Mouse (Mus musculus) spleen, adult 18-20 months (tissue): Measurements from ENCODE around the gene Fxyd3.
A peak's percentile ranks its signal among the peaks of the same experiment; 100 is the strongest.

Experiments used
- DNase-seq, 2 experiments: peaks; one replicate each; pipeline ENCODE4 v3.0.0; 2022; ENCODE audit warnings: mixed read lengths in 2 of 2

Fxyd3 gene

GRCm38 (mm10) chr7:31070324-31070723 lies 6.2 kb downstream of the Fxyd3 start:
- no peak for DNase-seq

GRCm38 (mm10) chr7:31069491-31069890 lies 7.0 kb downstream of the Fxyd3 start:
- DNase-seq, result no peak

- DNase-seq, result no peak
Measured at GRCm38 (mm10) chr7:31067836-31068235, 8.7 kb downstream of the Fxyd3 start.

- DNase-seq, result no peak
Measured at GRCm38 (mm10) chr7:31063074-31063560, 13.4 kb downstream of the Fxyd3 start.

- no peak for DNase-seq
Measured at GRCm38 (mm10) chr7:31060621-31061010, 15.9 kb downstream of the Fxyd3 start.

- no peak for DNase-seq
Measured at GRCm38 (mm10) chr7:31059919-31060620, 16.4 kb downstream of the Fxyd3 start.

GRCm38 (mm10) chr7:31059108-31059507 lies 17.4 kb downstream of the Fxyd3 start, which contains the start of gene Lgi4:
TSS of gene Lgi4 (plus strand) at chr7:31059342.
- peak; percentile 60 to 85 for DNase-seq

- DNase-seq, result no peak
Measured at GRCm38 (mm10) chr7:31058211-31058610, 18.3 kb downstream of the Fxyd3 start.

- no peak for DNase-seq
Measured at GRCm38 (mm10) chr7:31057730-31058129, 18.8 kb downstream of the Fxyd3 start.

GRCm38 (mm10) chr7:31057071-31057470 lies 19.4 kb downstream of the Fxyd3 start, which contains the start of gene Fxyd1:
TSS of gene Fxyd1 (minus strand) at chr7:31057199.
- DNase-seq, result no peak

- DNase-seq, result no peak
Measured at GRCm38 (mm10) chr7:31056448-31056847, 20.1 kb downstream of the Fxyd3 start.

- no peak for DNase-seq
Measured at GRCm38 (mm10) chr7:31055883-31056282, 20.6 kb downstream of the Fxyd3 start.

- no peak for DNase-seq
Measured at GRCm38 (mm10) chr7:31055354-31055824, 21.1 kb downstream of the Fxyd3 start.

- DNase-seq, result no peak
Measured at GRCm38 (mm10) chr7:31054661-31055320, 21.7 kb downstream of the Fxyd3 start.

- no peak for DNase-seq
Measured at GRCm38 (mm10) chr7:31053882-31054447, 22.5 kb downstream of the Fxyd3 start.

GRCm38 (mm10) chr7:31052636-31053434 lies 23.7 kb downstream of the Fxyd3 start:
- DNase-seq, result no peak

GRCm38 (mm10) chr7:31052251-31052635 lies 24.3 kb downstream of the Fxyd3 start:
- no peak for DNase-seq

GRCm38 (mm10) chr7:31051321-31052021 lies 25.0 kb downstream of the Fxyd3 start, which contains the start of gene Fxyd7:
TSS of gene Fxyd7 (minus strand) at chr7:31051467.
- DNase-seq, result no peak

GRCm38 (mm10) chr7:31050921-31051320 lies 25.6 kb downstream of the Fxyd3 start:
- DNase-seq, result no peak

- DNase-seq, result no peak
Measured at GRCm38 (mm10) chr7:31050487-31050886, 26.0 kb downstream of the Fxyd3 start.

- no peak for DNase-seq
Measured at GRCm38 (mm10) chr7:31049846-31050281, 26.6 kb downstream of the Fxyd3 start.
